Mouse (Mus musculus) splenic B cell, adult 2 months (primary cell): ENCODE results near the gene 4930469K13Rik.
"Not testable (repeated sequence)": the region's sequence is repeated elsewhere in the genome, so short reads cannot be mapped to it uniquely, and the experiment has no call there.

Source experiments
- DNase-seq: peaks from one replicate; pipeline ENCODE4 v3.0.0-alpha.2; 2011; ENCODE audit warnings: low read depth, low spot score
- H3K27me3 ChIP-seq: 2 replicates; pipeline ENCODE4 v1.6.1; 2012; ENCODE audit warnings: mild to moderate bottlenecking, low read length, moderate library complexity, mixed read lengths; ENCODE audit not compliant: control insufficient read depth, poor library complexity, insufficient read depth, severe bottlenecking
- H3K36me3 ChIP-seq: 2 replicates; pipeline ENCODE4 v1.6.1; 2012; ENCODE audit warnings: mild to moderate bottlenecking, low read length, moderate library complexity, mixed read lengths; ENCODE audit not compliant: control insufficient read depth, poor library complexity, insufficient read depth, severe bottlenecking

4930469K13Rik gene

DNA sequence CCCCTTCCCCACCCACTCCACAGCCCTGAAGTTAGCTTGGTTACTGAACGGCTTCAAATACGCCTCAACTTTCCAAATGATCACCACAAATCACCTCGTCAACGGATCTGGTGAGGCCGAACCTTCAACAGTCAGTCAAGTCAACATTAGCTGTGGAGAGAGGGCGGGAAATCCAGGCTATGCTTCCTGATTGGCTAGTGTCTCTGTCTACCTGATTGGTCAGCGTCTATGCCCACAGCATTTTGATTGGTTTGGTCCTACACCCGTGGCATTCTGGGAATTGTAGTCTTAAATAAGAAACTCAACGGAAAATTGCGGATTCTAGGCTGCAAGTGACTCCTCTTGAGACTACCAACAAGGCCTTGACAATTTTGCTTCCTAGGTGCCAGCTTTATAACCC is at the start of gene 4930469K13Rik:
Gene 4930469K13Rik, minus strand, starts transcription at position 133 of the 400 bp plus-strand sequence.
- peak; percentile 2 for DNase-seq
- Histone ChIP-seq H3K27me3 (no peaks in the 10 kb centered on the region), H3K36me3 (no peaks in the 10 kb centered on the region)

DNA sequence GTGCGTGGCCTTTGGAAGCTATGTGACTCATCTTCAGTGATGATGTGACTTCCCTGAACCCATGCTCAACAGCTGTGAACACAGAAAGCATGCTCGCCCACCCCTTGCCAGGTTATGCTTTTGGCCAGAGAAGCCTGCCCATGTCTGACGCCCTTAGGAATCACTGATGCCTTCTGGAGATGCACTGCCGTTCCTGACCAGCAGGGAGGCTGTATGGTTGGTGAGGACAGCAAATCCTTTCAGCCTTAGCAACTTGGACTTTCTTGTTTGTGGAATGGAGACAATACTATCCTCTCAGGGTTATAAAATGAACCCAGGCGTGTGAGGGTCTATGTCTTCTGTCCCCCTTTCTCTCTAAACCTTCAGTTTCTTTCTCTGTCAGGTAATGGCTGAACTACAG is 48.6 kb upstream of the 4930469K13Rik start:
- no peak for DNase-seq
- Histone ChIP-seq H3K36me3 (no peaks in the 10 kb centered on the region), H3K27me3 (no peaks in the 10 kb centered on the region)

DNA sequence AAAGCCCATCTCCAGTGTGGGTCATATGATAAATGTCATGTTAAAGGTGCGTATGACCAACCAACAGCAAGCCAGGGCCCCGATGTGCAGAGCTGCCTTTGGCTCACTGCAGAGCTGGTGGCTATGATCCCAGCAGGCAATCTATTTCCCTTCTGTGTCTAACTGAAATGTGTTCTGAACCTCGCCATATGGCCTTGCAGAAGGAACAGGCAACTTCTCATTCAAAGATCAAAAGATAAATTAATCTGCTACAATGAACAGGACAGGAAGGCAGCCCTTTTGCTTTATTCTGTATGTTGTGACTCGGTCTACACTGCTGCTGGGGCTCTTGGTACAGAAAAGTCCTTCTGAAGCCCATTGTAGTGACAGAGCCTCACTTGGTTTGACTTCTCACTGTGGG is 46.1 kb upstream of the 4930469K13Rik start:
- Histone ChIP-seq H3K36me3 (no peaks in the 10 kb centered on the region), H3K27me3 (no peaks in the 10 kb centered on the region)
- DNase-seq: no peak

DNA sequence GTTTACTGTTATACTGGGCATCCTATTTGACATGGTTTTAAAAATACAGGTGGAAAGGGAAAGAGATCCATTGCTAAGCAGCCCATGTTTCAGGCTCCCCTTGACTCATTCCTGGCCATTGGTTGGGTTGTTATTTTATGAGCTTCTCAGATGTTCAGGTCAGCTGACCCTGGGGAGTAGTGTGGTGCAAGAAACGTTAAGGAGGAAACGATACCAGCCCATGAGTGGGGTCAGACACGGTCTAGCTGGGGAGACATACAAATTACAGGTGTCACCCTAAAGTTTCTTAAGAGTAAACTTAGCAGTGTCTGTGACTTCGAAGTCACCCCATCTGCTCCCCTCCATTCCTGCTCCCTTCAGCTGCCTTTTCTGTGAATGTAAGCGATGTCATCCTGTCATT is 45.6 kb upstream of the 4930469K13Rik start:
- no peaks in the 10 kb centered on the region for H3K36me3 ChIP-seq
- peak; percentile 7 for DNase-seq

DNA sequence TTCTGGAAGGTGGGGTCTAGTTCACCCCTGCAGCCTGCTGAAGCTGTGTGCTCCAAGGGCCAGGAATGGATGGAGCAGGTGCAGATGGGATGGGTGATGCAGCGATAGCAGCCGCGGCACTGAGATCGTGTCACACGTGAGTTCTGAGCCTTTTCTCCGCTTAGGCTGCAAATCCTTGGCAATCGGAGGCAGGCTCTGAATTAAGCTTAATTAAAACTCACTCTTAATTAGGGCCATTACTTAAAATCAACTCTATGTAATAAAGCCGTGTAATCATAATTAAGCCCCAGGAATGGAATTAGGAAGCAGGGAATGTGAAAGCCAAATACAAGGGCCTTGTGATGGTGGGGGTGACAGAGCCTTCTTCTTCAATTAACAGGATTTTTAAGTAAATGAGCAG is 40.9 kb upstream of the 4930469K13Rik start:
- Histone ChIP-seq H3K27me3 (no peaks in the 10 kb centered on the region), H3K36me3 (no peaks in the 10 kb centered on the region)
- DNase-seq: no peak

More for the DNA sequence above, 45.6 kb upstream of the 4930469K13Rik start:
- no peaks in the 10 kb centered on the region for H3K27me3 ChIP-seq

DNA sequence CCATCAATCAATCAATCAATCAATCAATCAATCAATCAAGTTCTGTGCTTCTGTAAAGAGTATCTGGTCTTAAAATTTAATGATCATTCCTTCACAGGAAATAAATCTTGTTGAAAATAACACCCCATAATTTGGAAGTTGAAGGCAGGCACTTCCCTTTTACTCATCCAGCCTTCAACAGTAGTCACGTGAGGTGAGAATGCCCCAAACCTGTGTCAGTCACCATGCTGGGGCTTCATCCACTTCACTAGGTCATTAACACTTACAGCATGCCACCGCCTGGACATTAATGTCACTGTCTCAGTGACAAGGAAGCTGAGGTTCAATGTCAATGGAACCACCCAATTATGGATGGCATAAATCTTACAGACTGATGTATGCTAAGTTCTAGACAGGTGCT is 30.1 kb upstream of the 4930469K13Rik start:
- H3K27me3 ChIP-seq: no peaks in the 10 kb centered on the region
- DNase-seq: no peak
- H3K36me3 ChIP-seq: no peaks in the 10 kb centered on the region

DNA sequence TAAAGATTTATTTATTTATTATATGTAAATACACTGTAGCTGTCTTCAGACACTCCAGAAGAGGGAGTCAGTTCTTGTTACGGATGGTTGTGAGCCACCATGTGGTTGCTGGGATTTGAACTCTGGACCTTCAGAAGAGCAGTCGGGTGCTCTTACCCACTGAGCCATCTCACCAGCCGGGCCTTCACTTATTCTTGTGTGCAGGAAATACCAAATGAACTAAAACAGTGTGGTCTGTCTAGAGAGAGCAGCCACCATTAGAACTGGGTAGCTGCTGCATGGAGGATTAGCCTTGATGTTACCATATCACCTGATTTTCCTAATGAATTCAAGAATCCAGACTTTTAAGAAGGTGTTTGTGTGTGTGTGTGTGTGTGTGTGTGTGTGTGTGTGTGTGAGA is 27.4 kb upstream of the 4930469K13Rik start:
- not testable (repeated sequence) for H3K36me3 ChIP-seq, DNase-seq

DNA sequence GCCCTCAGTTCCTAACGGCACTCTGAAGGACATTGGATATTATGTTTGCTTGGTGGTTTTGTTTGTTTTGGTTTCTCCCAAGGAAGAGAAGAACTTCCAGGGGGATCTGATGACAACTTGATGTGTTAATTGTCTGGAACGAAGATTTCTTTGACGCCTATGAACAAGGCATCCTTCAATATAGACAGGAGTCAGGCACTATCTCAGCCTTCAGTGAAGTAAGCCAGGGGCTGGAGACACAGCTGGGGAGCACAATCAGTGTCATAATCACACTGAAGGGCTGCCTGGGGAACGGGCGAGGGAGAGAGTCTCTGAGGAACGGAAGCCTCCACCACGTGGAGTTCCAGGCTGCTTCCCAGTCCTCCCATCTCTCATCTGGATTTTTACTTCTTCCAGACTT is 26.5 kb upstream of the 4930469K13Rik start:
- DNase-seq: no peak
- H3K36me3 ChIP-seq: no peaks in the 10 kb centered on the region
- no peaks in the 10 kb centered on the region for H3K27me3 ChIP-seq

More for the DNA sequence above, 27.4 kb upstream of the 4930469K13Rik start:
- H3K27me3 ChIP-seq: not testable (repeated sequence)

DNA sequence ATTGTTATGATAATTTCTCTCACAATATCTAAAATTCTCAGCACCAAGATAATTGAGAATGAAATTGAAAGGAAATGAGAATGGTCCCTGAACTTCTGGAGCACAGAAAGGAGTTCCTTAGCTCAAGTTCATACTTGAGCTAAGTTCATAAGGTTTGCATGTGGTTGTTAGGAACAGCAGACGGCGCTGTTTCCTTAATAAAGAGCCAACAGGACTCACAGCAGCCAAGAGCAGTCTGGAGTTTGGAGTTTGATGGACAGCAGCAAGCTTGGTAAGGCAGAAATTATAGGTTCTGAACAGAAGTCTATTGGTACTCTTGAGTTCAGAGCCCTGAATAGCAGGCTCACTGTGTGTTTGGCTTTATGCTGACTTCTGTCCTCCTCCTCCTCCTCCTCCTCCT is 24.8 kb upstream of the 4930469K13Rik start:
- DNase-seq: peak; percentile 39
- Histone ChIP-seq H3K27me3 (no peaks in the 10 kb centered on the region), H3K36me3 (no peaks in the 10 kb centered on the region)

DNA sequence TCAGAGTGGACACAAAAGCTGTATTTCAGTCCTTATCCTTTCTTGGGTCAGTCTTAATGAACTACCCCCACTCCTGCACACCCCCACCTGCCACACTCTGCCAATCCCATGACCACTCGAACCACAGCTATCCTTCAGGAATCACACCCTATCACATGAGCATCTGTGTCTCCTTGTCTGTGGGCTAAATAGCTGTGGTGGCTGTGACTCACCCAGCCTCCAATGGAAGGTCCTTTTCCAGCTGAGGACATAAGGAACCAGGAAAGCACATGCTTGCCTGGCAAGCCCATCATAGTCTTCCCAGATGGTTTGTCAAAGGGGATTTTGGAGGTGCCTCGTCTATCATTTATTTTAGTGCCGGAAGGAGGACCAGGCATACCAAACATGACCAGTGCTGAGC is 20.0 kb upstream of the 4930469K13Rik start:
- DNase-seq: no peak
- H3K36me3 ChIP-seq: no peaks in the 10 kb centered on the region
- H3K27me3 ChIP-seq: no peaks in the 10 kb centered on the region

DNA sequence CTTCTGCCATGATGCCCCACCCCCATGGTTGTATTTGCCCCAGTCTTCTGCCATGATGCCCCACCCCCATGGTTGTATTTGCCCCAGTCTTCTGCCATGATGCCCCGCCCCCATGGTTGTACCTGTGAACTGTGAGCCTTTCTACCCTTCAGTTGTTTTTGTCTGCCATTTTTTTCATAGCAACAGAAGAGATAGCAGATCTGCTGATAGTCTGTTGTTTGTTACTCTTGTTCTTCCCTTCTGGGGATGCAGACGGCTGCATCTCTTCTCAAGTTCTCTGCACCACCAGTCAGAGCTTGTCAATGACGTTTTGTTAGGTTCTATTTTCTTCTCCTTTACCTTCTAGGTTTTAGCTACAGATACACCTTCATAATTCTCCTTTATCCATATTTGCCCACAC is 19.2 kb upstream of the 4930469K13Rik start:
- DNase-seq: no peak
- H3K36me3 ChIP-seq: no peaks in the 10 kb centered on the region
- no peaks in the 10 kb centered on the region for H3K27me3 ChIP-seq

DNA sequence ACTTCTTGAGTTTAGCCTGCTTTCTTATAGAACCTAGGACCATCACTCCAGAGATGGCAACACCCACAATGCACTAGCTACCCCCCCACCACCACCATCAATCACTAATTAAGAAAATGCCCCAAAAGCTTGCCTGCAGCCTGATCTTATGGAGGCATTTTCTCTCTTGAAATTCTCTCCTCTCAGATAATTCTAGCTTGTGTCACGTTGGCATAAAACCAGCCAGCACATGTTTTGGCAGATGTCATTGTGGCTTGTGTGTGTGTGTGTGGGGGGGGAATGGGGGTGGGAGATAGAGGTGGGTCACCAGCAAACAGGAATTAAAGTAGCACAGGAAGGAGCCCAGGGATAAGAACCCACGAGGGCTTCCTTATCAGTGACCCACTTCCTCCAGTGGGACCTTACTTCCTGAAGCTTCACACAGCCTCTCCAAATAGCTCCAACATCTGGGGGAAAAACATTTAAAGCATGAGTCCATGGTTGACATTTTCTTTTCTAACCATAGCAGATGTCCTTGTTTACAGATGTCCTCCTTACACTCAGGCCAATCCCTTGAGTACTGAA is 18.3 kb upstream of the 4930469K13Rik start:
- DNase-seq: no peak
- H3K27me3 ChIP-seq: no peaks in the 10 kb centered on the region
- H3K36me3 ChIP-seq: no peaks in the 10 kb centered on the region

DNA sequence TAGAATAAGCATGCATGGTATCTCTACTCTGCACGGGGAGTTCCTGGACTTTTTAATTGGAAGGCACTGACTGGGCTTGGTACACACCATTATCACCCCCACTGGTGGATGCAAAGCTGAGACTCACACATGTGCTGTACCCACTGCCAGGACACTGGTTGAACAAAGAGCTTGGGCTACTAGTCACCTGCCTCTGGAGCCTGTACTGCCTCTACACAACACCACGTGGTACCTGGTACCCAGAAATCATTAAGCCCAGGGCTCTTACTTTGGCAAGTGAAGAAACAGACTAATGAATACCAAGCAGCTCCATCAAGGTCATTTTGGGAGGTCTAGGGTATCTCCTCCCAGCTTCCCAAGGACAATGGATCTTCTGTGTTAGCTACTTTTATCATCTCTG is 15.4 kb upstream of the 4930469K13Rik start:
- no peak for DNase-seq
- H3K36me3 ChIP-seq: no peaks in the 10 kb centered on the region
- H3K27me3 ChIP-seq: no peaks in the 10 kb centered on the region

DNA sequence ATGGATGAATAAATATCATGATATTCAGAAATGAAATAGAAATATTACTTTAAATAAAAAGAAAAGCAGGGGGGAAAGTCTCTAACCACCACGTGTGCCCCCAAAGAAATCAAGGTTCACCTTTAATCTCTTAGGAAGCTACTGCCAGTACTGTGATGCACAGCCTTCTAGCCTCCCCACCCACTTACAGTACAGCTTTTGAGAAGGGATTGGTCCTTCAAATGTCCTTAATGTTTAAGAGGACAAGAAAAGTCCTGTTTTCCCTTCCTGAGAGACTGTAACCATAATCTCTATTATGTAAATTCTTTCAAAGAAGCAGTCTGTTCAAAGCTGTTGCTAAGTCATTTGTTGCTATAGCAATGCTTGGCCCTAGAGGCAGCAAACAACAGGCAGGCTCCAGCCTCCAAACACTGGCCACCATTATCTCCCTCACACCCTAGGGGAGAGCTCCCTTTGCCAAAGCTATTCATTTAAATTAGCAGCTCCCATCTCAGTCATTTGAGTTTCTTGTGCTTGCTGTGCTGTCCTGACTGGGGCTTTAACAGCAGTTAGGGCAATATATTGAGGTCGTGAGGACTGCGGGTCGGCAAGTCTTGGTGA is 14.5 kb upstream of the 4930469K13Rik start:
- no peaks in the 10 kb centered on the region for H3K36me3 ChIP-seq

DNA sequence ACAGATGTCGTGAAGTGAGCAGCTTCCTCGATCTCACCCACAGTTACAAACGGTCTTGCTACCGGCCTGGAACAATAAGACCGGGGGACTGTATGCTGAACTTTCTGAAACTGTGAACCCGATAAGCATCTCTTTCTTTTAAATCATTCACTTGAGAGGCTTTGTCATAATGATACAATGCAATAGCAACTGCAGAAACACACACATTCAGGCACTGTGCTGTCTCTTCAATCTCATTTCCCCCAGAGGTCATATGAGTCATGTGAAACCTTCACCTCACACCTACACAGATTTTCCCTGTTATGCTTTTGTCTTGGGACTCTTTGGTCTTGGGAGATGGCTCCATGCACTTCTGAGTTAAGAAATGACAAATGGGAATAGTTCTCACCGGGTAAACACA is 13.6 kb upstream of the 4930469K13Rik start:
- no peak for DNase-seq
- Histone ChIP-seq H3K27me3 (no peaks in the 10 kb centered on the region), H3K36me3 (no peaks in the 10 kb centered on the region)

More for the DNA sequence above, 14.5 kb upstream of the 4930469K13Rik start:
- no peaks in the 10 kb centered on the region for H3K27me3 ChIP-seq
- DNase-seq: no peak

DNA sequence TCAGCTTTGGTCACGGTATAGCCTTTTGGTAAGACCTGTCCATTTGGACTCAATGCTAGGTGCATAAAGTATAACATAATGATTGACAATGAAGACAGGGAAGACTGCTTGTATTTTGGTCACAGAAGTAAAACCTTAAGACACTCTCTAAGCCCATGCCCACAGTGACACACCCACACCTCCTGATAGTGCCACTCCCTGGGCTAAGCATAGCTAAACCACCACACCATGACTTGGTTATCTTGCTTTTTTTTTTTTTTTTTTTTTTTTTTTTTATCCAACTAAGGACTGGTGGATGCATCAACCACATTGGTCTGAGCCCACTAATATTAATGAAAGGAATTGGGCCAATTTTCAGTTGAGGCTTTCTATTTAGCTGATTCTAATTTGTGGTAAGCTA is 10.9 kb upstream of the 4930469K13Rik start:
- Histone ChIP-seq H3K27me3 (no peaks in the 10 kb centered on the region), H3K36me3 (no peaks in the 10 kb centered on the region)
- DNase-seq: no peak
